Mouse (Mus musculus) heart, adult 2 months (tissue): Measurements from ENCODE around the gene Ppp2r5d.

Experiments
- CTCF ChIP-seq: fragments of 200-600 bp; IDR thresholded peaks from 2 replicates; pipeline ENCODE4 v1.8.1; 2022; ENCODE audit warnings: antibody characterized with exemption, mild to moderate bottlenecking, moderate library complexity
- EP300 ChIP-seq: fragments of 200-500 bp; IDR thresholded peaks from 2 replicates; pipeline ENCODE4 v1.6.1; 2011; ENCODE audit warnings: low read depth, low read length, control low read depth; ENCODE audit not compliant: insufficient read depth
- POLR2A ChIP-seq: fragments of 200-500 bp; IDR thresholded peaks from 2 replicates; pipeline ENCODE4 v1.6.1; 2011; ENCODE audit warnings: mild to moderate bottlenecking, low read depth, low read length, control low read depth; ENCODE audit not compliant: insufficient read depth

DNA sequence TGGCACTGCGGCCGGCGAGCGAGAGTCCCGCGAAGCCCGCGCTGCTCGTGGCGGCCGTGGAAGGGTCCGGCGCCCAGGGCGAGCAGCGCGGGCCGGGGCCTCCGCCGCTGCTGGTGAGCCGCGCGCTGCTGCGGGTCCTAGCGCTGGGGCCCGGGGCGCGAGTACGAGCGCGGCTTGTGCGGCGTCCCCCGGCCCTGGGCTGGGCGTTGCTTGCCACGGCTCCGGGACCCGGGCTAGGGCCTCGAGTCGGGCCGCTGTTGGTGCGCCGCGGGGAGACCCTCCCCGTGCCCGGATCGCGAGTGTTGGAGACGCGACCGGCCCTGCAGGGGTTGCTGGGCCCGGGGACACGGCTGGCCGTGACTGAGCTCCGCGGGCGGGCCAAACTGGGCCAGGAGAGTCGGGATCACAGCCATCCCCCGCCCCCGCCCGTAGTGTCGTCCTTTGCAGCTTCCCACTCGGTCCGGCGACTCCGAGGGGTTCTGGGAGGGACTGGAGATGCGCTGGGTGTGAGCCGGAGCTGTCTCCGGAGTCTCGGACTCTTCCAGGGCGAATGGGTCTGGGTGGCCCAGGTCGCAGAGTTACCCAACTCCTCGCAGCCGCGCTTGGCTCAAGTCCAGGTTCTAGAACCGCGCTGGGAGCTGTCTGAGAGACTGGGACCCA, 6.8 kb upstream of the Ppp2r5d start:
- no peak for TF ChIP-seq POLR2A
- no peak for TF ChIP-seq CTCF
- TF ChIP-seq EP300 = no peak
